Mouse (Mus musculus): Measurements from ENCODE around the gene Notch3. TPM values are rescaled to one million over a fixed set of nuclear protein-coding genes. Genes with fewer than 3 reads are reported as not detected.
"Not testable (repeated sequence)": the region's sequence is repeated elsewhere in the genome, so short reads cannot be mapped to it uniquely, and the experiment has no call there.

Gene Notch3
- polyA plus RNA-seq (2012; rRNA removed), result 7.5 and 7.8 TPM in 2 replicates

DNA sequence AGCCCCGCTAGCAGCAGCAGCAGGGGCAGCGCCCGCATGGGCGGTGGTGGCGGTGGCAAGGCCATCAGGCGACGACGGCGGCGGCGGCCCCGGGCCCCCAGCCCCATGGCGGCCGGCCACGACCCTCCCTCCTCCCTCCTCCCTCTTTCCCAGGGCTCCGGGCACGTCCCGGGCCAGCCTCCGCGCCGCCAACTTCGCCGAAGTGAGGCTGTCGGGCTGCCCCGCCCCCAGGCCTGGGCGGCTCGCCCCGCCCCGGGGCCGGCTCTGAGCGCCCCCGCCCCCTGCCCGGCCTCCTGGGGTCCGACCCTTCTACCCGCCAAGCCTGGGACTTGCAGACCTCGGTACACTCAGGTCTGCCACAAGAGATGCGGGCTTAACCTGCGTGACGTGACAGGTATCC is at the start of gene Notch3:
Notch3 (minus strand) TSS at position 166 of the 400 bp plus-strand sequence.
- TF ChIP-seq CTCF (IDR thresholded peaks at IDR 0.05; ENCODE audit: extremely low read depth, insufficient read depth, low read length) (no peak), POLR2A (IDR thresholded peaks at IDR 0.05; ENCODE audit: extremely low read depth, insufficient read depth, low read length) (no peak)
- Histone ChIP-seq H3K27ac (ENCODE audit: insufficient read depth, low read length) (no peak within 1 kb of the TSS), H3K4me1 (ENCODE audit: control insufficient read depth, insufficient read depth, low read length) (0 out of 2 replicates have a peak, but pooled peaks cover 1% of the 10 kb centered on the region), H3K4me3 (ENCODE audit: insufficient read depth, low read length) (no peak within 1 kb of the TSS)

DNA sequence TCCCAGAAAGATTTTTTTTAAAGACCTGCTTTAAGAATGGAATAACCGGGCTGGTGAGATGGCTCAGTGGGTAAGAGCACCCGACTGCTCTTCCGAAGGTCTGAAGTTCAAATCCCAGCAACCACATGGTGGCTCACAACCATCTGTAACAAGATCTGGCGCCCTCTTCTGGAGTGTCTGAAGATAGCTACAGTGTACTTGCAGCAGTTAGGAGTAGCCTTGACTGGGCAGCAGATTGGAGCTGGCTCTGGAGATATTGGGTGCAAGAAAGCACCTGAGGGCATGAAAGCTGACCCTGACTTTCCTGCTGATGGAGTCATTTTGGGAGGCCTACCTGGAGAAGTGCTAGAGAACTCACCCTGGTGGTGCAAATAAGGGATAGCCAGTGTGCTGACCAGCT is 48.9 kb upstream of the Notch3 start:
- not testable (repeated sequence) for H3K4me3 ChIP-seq (ENCODE audit: insufficient read depth, low read length); H3K4me1 ChIP-seq (ENCODE audit: control insufficient read depth, insufficient read depth, low read length); H3K27ac ChIP-seq (ENCODE audit: insufficient read depth, low read length)
- 0 out of 2 replicates have a peak, but pooled peaks have one; percentile 8 for TF ChIP-seq CTCF (IDR thresholded peaks at IDR 0.05; ENCODE audit: extremely low read depth, insufficient read depth, low read length)

DNA sequence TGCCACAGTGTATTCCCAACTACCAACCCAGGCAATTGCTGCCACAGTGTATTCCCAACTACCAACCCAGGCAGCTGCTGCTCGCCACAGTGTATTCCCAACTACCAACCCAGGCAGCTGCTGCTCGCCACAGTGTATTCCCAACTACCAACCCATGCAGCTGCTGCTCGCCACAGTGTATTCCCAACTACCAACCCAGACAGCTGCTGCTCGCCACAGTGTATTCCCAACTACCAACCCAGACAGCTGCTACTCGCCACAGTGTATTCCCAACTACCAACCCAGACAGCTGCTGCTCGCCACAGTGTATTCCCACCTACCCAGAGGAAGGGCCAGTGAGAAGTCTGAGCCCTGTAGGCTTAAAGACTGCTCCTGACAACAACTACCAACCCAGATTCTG is 44.9 kb upstream of the Notch3 start:
- not testable (repeated sequence) for H3K27ac ChIP-seq (ENCODE audit: insufficient read depth, low read length); H3K4me3 ChIP-seq (ENCODE audit: insufficient read depth, low read length); H3K4me1 ChIP-seq (ENCODE audit: control insufficient read depth, insufficient read depth, low read length)

DNA sequence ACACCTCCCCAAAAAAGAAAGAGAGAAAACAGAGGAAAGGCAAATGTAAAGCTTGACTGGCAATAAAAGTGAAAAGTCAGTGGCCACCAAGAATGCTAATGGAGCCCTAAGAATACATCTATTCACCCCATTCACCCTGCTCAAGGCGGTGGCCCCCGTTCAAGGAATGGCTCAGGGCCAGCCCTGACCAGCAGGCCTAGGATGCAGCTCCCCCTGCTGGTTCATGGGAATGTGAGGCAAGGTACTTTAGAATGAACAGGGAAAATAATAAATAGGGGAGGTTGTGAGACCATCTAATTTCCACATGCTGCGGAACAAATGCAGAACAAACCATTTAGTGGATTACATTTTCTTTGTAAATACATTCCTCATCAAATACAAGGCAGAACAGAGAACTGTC is 43.1 kb upstream of the Notch3 start:
- Histone ChIP-seq H3K4me3 (ENCODE audit: insufficient read depth, low read length) (no peak overlapping the region), H3K27ac (ENCODE audit: insufficient read depth, low read length) (no peak overlapping the region), H3K4me1 (ENCODE audit: control insufficient read depth, insufficient read depth, low read length) (peaks cover 2% of the 10 kb centered on the region; the same call in 1 of the 2 replicates)
- TF ChIP-seq CTCF (IDR thresholded peaks at IDR 0.05; ENCODE audit: extremely low read depth, insufficient read depth, low read length) (peak; percentile 77), POLR2A (IDR thresholded peaks at IDR 0.05; ENCODE audit: extremely low read depth, insufficient read depth, low read length) (no peak)

DNA sequence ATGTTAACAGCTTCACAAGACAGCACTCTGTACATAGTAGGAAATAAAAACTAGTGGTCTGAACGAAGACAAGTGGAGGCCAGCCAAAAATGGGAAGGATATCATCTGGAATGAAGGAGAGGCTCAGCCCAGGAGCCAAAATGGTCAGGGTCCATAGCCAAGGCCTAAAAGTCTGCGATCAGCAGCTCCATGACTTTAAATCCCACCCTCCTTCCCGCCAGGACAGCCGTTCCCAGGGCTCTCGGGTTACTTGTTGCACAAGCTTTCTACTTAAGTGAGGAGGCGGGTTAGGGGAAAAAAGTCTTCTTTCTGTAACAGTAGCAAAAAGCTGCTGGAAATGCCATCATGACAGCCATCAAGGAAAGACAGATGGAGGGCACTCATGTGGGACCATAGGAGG is 42.5 kb upstream of the Notch3 start:
- no peak overlapping the region for H3K27ac ChIP-seq (ENCODE audit: insufficient read depth, low read length)
- H3K4me1 ChIP-seq (ENCODE audit: control insufficient read depth, insufficient read depth, low read length), result peaks cover 2% of the 10 kb centered on the region; the same call in 1 of the 2 replicates
- TF ChIP-seq CTCF (IDR thresholded peaks at IDR 0.05; ENCODE audit: extremely low read depth, insufficient read depth, low read length) (no peak), POLR2A (IDR thresholded peaks at IDR 0.05; ENCODE audit: extremely low read depth, insufficient read depth, low read length) (no peak)
- H3K4me3 ChIP-seq (ENCODE audit: insufficient read depth, low read length), result no peak overlapping the region

DNA sequence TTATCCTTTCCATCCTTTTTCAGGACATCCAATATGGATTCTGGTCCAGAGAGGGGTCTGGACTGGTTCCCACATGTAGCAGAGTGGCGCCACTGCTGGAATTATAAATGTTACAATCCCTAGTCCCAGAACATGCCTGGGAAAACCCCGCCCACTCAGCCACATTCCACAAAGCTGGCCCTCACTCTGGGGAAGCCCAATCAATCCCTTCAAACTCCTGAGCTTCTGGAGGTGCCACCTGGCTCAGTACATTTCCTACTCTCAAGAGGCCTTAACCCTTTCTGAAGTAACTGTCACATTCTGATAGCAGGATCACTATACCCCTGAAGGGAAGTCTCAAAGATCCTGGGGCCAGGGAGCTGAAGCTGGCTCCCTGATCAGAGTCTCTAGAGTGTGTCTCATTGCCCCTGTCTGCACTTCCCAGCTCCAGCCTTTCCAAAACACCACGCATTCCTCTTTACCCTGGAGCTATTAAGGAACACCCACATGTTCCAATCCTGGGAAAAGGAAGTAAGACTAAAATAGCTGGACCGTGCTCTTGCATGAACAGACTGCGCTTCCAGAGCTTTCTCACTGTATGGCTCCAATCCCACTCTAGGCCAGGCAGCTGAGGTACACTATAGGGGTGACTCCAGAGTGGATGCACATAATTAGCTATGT is 41.1 kb upstream of the Notch3 start:
- Histone ChIP-seq H3K4me1 (ENCODE audit: control insufficient read depth, insufficient read depth, low read length) (peaks cover 2% of the 10 kb centered on the region; the same call in 1 of the 2 replicates), H3K27ac (ENCODE audit: insufficient read depth, low read length) (no peak overlapping the region), H3K4me3 (ENCODE audit: insufficient read depth, low read length) (no peak overlapping the region)
- TF ChIP-seq POLR2A (IDR thresholded peaks at IDR 0.05; ENCODE audit: extremely low read depth, insufficient read depth, low read length) (no peak), CTCF (IDR thresholded peaks at IDR 0.05; ENCODE audit: extremely low read depth, insufficient read depth, low read length) (no peak)

DNA sequence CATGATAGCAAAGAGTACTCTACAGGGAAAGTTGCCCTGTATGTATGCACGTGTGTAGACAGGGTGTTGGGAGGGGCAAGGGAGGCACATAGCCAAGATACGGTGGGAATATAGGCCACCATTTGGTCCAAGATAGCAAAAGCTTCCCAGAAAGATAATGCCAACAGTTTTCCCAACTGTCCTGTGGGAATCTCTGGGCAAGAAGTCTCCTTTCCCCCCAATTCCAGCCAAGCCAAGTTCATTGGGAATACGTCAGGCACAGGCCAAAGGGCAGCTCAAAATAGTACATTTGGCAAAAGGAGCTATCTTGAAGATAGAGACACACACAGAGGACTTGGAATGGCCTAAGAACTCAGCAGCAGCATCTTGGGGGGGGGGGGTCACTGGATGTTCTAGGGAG is 38.7 kb upstream of the Notch3 start:
- 0 out of 2 replicates have a peak, but pooled peaks cover 2% of the 10 kb centered on the region for H3K4me1 ChIP-seq (ENCODE audit: control insufficient read depth, insufficient read depth, low read length)
- H3K27ac ChIP-seq (ENCODE audit: insufficient read depth, low read length), result no peak overlapping the region
- TF ChIP-seq CTCF (IDR thresholded peaks at IDR 0.05; ENCODE audit: extremely low read depth, insufficient read depth, low read length), result no peak
- TF ChIP-seq POLR2A (IDR thresholded peaks at IDR 0.05; ENCODE audit: extremely low read depth, insufficient read depth, low read length), result no peak

DNA sequence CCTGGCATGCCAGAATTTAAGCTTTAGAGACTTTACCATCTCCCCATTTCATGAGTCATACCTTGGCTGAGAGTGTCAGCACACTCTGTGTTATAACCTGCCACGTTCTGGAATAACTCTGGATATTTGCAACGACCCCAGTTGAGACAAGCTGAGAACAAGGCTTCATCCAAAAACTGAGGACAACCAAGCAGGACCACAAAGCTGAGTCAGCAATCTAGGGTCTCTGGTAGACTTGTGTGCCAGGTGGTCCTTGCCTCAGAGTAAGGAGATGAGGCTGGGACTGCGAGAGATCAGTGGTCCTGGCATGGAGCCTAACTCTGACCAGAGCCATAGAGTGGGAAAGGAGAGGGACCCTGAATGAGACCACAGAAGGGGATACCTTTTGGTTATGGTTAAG is 36.3 kb upstream of the Notch3 start:
- no peak for TF ChIP-seq POLR2A (IDR thresholded peaks at IDR 0.05; ENCODE audit: extremely low read depth, insufficient read depth, low read length)
- TF ChIP-seq CTCF (IDR thresholded peaks at IDR 0.05; ENCODE audit: extremely low read depth, insufficient read depth, low read length), result no peak
- Histone ChIP-seq H3K27ac (ENCODE audit: insufficient read depth, low read length) (no peak overlapping the region), H3K4me1 (ENCODE audit: control insufficient read depth, insufficient read depth, low read length) (no peaks in the 10 kb centered on the region), H3K4me3 (ENCODE audit: insufficient read depth, low read length) (no peak overlapping the region)

More for the DNA sequence above, 38.7 kb upstream of the Notch3 start:
- H3K4me3 ChIP-seq (ENCODE audit: insufficient read depth, low read length), result no peak overlapping the region

DNA sequence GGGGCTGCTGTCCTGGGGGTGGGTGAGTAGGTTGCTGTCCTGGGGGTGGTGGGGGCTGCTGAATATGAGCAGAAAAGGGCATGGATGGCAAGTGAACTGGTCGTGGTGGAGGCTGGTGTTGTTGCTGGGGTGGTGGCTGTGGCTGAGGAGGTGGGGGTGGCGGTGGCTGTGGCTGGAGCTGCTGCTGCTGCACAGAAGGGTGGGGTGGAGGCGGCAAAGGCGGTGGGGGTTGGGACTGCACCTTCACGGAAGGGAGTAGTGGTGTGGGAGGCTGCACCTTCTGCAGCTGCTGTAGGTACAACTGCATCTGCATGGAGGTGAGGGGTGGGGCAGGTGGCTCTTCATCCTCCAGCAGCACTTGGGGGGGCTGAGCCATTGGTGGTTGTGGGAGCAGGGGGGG is 34.4 kb upstream of the Notch3 start:
- Histone ChIP-seq H3K4me1 (ENCODE audit: control insufficient read depth, insufficient read depth, low read length) (no peaks in the 10 kb centered on the region), H3K4me3 (ENCODE audit: insufficient read depth, low read length) (no peak overlapping the region), H3K27ac (ENCODE audit: insufficient read depth, low read length) (no peak overlapping the region)
- no peak for TF ChIP-seq CTCF (IDR thresholded peaks at IDR 0.05; ENCODE audit: extremely low read depth, insufficient read depth, low read length)
- no peak for TF ChIP-seq POLR2A (IDR thresholded peaks at IDR 0.05; ENCODE audit: extremely low read depth, insufficient read depth, low read length)

DNA sequence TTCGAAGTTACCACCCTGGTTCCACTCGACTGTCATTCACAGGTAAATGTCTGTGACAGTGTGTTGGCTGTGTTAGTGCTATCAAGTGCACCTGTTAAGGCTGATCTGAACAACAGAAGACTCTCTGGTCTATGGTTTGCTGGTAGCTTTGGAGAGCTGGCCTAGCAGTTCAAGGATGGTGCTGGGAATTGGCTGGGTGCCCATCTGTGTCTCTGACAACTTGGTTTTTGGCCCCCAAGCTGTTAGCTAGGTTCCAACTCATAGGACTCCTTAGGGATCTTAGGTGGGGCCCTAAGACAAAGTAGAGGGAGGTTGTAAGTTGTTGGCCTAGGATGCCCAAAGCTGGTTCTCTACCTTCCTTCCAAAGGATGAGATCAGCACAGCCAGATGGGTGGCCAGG is 33.1 kb upstream of the Notch3 start:
- no peak overlapping the region for H3K27ac ChIP-seq (ENCODE audit: insufficient read depth, low read length)
- TF ChIP-seq CTCF (IDR thresholded peaks at IDR 0.05; ENCODE audit: extremely low read depth, insufficient read depth, low read length), result no peak
- TF ChIP-seq POLR2A (IDR thresholded peaks at IDR 0.05; ENCODE audit: extremely low read depth, insufficient read depth, low read length), result no peak
- H3K4me1 ChIP-seq (ENCODE audit: control insufficient read depth, insufficient read depth, low read length), result no peaks in the 10 kb centered on the region
- H3K4me3 ChIP-seq (ENCODE audit: insufficient read depth, low read length), result no peak overlapping the region

Data from cortical plate, adult 2 months (tissue).